Mouse (Mus musculus) megakaryocyte, embryonic 14.5 days (primary cell): ENCODE results near the gene Tmem59l.

Experiments used
- FLI1 ChIP-seq: IDR thresholded peaks from 2 replicates; pipeline ENCODE4 v1.6.1; 2012; ENCODE audit warnings: low read length, inconsistent platforms, mixed read lengths
- GATA1 ChIP-seq: IDR thresholded peaks from 3 replicates; pipeline ENCODE4 v1.6.1; 2012; ENCODE audit warnings: mixed read lengths, low read length, inconsistent platforms, borderline replicate concordance

DNA sequence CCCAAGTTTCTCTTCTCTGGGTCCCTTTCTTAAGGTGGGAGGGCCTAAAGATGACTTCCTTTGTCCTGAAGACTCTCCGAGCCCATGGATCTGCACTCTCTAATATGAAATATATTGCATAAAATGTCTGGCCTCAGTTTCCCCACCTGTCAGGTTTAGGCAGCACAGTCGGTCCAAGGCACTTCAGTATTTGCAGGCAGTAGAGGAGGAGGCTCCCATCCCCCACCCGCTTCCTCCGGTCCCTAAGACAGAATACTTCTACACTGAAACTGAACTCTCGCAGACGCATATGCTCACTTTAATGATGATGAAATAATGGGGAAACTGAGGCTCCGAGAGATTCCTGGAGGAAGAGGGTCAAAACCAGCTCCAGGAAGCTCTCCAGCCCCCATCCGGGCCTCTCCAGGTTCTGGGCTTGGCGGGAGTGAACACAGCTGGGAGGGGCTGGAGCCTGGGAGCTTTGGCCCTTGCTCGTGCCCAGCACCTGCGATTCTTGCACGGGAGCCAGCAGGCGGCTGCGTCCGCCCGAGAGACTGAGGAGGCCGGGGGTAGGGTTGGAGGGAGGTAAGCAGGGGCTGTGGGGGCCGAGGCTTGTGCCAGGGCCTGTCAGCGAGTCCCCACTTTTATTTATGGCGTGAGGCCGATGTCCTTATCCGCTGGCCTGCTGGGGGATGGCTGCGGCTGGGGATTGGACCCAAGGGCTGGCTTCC, 14.8 kb upstream of the Tmem59l start:
- TF ChIP-seq GATA1 (no peak), FLI1 (no peak)
